Mouse (Mus musculus): Measurements from ENCODE around the gene Mylpf.
"Not testable (repeated sequence)": the region's sequence is repeated elsewhere in the genome, so short reads cannot be mapped to it uniquely, and the experiment has no call there.

Gene Mylpf

GRCm38 (mm10) chr7:127208553-127209438, at the start of gene Mylpf:
Gene Mylpf (plus strand): TSS chr7:127208890.
- DNase-seq, result peak; percentile 91

DNA sequence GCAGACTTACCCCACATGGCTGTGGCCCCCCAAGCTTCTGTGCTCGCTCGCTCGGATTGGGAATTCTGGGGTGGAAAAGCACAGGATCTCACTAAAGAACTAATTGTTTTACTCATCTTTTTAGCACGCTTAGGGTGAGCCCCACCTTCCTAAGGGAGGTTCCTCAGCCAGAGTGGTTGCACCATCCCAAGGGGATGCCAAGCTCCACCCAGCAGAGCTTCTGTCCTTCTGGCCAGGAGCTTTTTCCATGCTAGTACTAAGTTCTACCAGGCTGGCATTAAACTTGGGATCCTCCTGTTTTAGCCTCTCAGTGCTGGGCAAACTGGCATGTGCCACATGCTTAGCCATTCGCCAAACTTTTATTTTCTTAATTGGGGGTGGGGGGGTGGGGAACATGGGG, 46.1 kb upstream of the Mylpf start:
- no peak for DNase-seq

DNA sequence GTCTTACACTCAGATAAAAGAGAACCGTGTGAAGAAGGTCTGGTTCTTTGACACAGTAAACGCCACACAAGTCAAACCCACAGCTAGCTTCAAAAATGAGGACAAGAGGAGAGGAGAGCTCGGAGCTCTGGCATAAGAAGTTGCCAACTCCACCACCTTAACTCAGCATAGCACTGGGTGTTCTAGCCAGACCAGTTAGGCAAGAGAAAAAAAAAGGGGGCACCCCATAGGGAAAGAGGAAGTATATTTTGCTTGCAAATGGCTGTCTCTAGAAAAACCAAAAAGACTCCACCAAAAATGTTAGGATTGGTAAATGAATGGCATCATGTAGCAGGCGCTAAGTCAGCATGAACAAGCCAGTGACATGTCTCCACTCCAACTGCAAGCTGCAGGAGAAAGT, 44.7 kb upstream of the Mylpf start:
- DNase-seq, result no peak

DNA sequence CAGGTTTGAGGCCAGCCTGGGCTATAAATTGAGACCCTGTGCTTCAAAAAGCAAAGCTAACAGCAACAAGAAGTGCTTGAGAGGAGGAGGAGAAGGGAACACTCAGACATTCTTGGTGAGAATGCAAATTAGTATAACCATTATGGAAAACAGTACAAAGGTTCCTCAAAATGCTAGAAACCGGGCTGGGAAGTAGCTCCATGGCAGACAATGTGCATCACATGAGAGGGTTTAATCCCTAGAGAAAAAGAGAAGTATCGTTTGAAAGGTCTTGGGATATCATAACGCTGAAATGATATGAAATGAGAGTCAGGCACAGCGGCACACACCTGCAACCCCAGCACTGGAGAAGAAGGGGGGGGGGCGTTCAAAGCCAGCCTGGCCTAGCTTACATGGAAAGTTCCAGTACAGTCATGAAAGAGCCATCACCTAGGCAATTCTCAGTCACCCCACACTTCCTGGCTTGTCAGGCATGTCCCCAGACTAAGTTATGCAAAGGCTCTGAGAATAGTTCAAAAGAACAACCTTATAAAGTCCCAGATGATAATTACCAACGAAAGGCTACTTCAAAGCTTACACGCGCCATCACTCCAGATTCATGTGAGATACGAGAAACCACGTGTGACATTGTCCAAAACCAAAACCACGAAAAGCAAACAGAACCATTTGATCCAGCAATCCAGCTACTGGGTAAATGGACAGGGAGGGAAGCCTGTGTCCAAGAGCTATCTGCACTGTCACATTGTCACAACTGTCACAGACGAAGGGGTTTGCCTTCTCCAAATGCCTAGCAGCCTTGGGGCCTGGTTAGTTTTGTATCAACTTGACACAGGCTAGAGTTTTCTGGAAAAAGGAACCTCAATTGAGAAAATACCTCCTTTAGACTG, 42.8 kb upstream of the Mylpf start:
- no peak for DNase-seq

- DNase-seq, result no peak
Observed at GRCm38 (mm10) chr7:127166501-127166900, 42.2 kb upstream of the Mylpf start.

GRCm38 (mm10) chr7:127176937-127177336, 31.8 kb upstream of the Mylpf start:
- no peak for DNase-seq

DNA sequence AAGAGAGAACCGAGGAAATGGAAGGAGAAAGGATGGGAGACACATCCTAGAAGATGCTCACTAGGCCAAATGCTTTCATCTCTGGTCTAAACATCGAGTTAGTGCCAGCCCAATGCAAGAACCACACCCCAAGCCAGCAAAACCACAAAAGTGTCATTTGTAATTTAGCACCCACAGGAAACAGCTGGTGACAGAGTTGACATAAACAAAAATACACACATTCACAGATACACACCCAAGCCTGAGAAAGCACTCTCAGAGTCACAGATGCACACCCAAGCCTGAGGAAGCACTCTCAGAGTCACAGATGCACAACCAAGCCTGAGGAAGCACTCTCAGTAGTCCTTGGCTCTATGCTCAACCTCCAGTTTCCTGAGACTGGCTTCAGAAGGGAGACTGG, 27.9 kb upstream of the Mylpf start:
- DNase-seq, result no peak

DNA sequence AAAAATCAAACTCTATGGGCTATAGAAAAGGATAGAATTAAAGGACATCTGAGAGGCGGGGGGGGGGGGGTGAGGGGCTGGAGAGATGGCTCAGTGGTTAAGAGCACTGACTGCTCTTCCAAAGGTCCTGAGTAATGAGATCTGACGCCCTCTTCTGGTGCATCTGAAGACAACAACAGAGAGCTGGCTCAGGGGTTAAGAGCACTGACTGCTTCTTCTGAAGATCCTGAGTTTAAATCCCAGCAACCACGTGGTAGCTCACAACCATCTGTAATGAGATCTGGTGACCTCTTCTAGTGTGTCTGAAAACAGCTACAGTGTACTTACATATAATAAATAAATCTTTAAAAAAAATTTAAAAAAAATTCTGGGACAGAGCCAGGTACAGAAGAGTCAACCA, 27.0 kb upstream of the Mylpf start:
- not testable (repeated sequence) for DNase-seq

DNA sequence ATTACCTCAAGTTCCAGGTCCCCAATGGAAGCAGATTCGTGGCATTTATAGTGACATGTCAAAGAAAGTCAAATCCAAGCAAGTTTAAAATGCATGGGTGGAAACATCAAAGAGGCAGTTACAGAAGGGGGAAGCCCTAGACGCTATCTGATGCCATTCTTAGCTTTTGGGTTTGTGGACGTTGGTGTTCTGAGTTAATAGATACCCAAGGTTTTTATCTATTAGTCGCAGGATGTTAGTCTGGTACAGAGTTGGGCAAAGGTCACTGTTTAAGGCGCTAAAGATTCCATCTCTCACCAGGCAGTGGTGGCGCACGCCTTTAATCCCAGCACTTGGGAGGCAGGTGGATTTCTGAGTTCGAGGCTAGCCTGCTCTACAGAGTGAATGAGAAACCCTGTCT, 25.3 kb upstream of the Mylpf start:
- no peak for DNase-seq

GRCm38 (mm10) chr7:127183828-127184227, 24.9 kb upstream of the Mylpf start:
- no peak for DNase-seq

DNA sequence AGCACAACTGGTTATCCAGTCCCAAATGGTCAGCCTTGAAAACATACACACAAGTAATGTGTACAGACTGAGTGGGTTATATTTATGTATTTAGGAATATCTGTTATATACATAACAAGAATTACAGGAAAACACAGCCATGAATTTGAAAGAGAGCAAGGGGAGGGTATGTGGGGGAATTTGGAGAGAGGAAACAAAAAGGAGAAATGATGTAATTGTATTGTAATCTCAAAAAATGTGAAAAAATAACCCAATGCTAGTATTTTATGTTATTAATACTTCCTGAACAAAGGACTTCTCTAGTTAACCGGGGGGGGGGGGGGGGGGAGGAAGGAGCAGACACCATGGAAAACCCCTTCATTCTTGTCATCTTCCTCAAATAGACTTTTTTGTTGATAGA, 24.0 kb upstream of the Mylpf start:
- DNase-seq, result no peak

- DNase-seq, result no peak
Observed at GRCm38 (mm10) chr7:127185601-127186000, 23.1 kb upstream of the Mylpf start.

DNA sequence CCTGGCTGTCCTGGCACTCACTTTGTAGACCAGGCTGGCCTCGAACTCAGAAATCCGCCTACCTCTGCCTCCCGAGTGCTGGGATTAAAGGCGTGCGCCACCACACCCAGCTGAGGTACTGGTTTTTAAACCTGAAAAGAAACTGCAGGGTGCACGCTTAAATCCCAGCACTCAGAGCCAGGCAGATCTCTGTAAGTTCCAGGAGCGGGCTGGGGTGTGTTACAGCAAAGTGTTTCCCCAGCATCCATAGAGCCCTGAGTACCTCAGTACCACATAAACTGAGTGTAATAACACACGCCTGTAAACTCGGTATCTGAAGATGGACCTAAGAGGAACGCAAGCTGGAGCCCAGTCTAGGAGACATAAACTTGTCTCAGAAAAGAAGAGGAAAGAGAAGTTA, 21.3 kb upstream of the Mylpf start:
- no peak for DNase-seq

DNA sequence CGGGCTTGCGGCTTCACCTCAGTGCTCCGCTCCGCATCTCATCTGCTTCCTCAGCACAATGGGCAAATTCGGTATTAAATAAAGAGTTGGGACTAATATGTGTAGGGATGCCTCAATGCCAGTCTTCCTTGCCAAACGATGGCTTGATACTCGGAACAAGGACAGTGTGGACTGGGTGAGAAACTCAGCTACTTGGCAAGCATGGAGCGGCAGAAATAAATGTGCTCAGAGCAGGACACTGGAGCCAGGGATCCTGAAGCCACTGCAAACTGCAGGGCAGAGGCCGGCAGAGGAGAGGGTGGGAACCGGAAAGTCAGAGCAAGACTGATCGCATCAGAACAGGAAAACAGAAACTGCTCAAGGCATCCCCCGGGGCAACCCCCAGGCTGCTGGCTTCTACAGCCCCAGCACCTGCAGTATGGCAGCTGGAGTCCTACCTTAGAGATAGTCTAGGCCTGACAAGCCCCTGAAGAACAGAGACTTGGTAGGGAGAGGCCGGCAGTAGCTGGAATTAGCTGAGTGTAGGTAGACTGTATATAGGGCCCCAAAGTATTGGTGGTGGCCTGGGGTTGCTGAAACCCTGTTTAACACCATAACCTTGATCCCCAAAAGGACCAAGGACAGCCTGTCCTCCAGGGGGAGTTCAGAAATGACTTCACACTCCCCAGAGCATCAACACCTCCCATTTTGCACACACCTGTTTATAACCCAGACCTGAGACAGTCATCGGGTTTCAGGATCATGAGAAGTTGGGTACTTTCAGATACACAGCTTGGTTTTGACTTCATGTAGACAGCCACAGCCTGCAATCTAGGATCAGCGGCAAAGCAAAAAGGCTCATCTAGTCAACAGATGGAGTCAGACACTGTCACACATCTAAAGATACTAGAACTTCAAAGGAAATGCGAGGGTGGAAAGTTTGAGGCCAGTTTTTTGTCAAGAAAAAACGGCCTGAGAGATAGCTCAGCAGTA, 20.1 kb upstream of the Mylpf start:
- DNase-seq, result no peak

DNA sequence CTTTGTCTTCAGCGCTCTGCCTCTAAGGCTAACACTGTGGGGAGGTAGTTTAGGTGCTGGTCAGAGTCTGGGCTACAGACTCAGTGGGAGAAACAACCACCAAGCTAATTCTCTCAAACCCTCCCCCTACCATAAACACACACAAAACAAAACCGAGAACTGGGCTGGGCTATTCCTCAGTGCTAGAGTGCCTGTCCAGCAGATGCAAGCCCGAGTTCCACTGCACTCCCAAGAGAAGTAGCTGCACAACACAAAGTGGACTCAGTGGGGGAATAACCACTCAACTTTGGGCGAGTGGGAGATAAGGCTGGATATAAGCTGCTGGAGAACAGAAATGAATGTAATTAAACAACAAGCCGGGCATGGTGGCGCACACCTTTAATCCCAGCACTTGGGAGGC, 18.0 kb upstream of the Mylpf start:
- DNase-seq, result no peak

DNA sequence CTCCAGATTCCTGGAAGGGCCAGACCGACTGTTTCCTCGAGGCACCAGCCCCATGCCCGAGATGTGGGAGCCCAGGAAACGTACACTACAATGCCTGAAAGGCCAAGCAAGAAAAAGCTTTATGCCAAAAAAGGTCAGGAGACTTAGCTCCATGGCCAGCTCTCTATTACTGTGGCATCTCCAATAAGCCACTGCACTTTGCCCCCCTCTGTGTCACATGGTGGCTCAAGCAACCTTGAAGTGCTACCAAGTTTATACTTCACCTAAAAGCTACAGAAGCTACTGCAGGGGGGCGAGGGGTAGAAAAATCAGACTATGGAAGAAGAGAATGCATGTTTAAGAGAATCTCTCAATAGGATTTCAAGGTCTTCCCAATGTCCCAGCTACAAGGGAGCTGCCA, 15.7 kb upstream of the Mylpf start:
- no peak for DNase-seq

- DNase-seq, result peak; percentile 16
Observed at GRCm38 (mm10) chr7:127194011-127194632, 14.6 kb upstream of the Mylpf start.

DNA sequence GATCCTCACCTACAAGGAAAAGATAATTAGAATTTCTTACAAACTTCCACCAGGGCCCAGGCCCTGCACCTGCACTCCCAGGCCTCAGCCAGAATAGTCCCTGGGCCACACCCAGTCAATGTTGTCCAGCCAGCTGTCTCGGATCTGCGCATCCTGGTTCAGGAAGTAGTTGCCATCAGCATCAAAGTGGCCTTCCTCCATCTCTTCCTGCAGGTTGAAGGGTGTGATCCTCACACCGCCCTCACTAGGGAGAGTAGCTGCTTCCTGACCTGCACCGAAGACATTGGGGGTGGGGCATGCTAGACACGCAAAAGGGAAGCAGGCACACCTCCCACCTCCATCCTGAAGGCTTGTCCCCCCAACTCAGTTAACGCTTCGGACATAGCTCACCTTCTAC, 14.1 kb upstream of the Mylpf start:
- peak; percentile 34 for DNase-seq

GRCm38 (mm10) chr7:127195544-127196295, 13.0 kb upstream of the Mylpf start, which contains the start of gene Cd2bp2:
Gene Cd2bp2 (minus strand): TSS chr7:127196050.
- peak; percentile 94 for DNase-seq

- peak; percentile 28 for DNase-seq
Observed at GRCm38 (mm10) chr7:127196484-127196883, 12.2 kb upstream of the Mylpf start.

- DNase-seq, result no peak
Observed at GRCm38 (mm10) chr7:127206606-127207005, 2.1 kb upstream of the Mylpf start.
